Mouse (Mus musculus): ENCODE data around the gene Dgkb.

Dgkb gene

DNA sequence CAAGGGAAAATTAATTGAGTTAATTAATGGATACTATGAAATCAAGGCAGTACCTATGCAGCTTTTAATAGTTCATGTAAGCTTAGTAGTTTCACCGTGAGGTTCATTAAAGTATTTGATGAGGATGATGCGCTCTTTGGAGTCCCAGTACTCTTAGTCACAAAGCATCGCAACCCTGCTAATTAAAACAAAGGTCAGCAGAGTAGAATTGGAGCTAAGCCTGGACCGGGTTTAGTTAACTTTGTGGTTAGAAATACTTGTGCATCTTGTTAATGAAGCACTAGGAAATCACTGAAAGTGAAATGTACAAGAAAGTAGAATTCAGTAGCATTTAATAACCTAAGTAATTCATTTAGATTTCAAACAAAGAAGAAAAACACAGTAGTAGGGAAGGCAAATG, 544.0 kb downstream of the Dgkb start:
- DNase-seq (ENCODE audit: low read depth, low spot score): no peak

DNA sequence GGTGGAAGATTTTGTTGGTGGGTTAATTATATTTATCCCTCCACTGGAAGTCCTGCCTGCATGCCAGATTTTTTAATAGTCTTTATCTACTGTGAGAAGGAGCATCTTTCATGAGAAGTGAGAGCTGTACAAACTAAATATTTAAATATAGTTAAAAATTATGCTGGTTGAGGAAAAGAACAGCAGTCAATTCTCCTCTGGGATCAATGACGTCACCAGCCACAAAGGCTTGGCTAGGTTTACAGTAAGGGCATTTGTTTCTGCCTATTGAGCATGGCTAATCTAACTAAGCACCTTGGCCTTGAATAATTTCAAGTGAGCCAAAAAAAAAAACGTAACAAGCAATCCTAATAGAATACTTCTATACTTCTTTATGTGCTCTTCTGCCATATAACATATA, 554.1 kb downstream of the Dgkb start:
- no peak for DNase-seq (ENCODE audit: low read depth, low spot score)

DNA sequence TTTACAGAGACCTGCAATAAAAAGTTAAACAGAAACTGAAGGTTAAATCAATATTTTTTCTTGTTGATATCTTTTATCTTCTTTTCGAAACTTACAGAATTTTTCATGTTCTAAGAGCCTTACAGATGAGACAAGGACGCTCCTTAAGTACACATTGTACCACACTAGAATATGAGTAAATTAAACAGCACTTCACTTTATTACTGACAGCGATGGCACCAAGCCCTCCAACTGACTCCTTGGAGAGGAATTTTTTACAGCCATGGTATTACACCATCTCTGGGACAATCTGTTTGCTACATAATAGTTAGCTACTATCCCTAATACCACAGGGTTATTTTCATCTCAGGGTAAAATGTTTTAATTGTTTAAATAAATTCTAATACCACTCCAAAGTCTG, 556.6 kb downstream of the Dgkb start:
- no peak for DNase-seq (ENCODE audit: low read depth, low spot score)

DNA sequence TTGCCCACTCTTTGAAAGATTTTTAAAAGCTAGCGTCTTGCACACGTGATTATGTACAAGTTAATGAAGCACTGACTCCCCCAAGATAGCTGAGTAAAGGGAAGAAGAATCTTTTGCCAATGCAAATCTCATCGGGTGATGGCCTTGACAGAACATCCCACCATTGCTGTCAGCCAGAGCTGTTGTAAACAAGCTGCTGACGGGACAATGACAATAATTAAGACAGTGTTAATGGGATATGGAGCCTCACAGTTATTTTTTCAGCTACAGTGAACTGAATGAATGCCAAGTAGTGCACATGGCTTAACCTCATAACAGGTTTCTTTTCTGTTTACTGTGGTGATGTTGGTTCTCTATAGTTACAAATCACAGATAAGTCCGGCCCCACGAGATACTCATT, 568.4 kb downstream of the Dgkb start:
- DNase-seq (ENCODE audit: low read depth, low spot score): no peak

DNA sequence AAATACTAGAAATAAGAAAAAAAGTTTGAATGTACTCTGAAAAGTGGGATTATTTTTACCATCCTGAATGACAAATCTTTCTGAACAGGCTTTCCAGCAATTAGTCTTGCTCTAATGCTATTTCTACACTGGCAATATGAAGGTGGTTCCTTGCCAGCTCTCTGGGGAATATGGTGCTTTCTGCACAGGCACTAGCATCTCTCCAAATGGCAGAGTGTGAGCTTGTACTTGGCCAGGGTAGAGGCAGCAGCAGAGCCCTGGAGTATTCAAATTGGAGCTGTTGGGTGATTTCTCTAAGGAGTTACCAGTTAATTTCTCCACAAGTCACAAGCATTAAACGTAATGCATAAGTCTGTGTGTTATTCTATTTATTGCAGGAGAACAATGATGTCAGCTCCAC, 569.5 kb downstream of the Dgkb start:
- no peak for DNase-seq (ENCODE audit: low read depth, low spot score)

DNA sequence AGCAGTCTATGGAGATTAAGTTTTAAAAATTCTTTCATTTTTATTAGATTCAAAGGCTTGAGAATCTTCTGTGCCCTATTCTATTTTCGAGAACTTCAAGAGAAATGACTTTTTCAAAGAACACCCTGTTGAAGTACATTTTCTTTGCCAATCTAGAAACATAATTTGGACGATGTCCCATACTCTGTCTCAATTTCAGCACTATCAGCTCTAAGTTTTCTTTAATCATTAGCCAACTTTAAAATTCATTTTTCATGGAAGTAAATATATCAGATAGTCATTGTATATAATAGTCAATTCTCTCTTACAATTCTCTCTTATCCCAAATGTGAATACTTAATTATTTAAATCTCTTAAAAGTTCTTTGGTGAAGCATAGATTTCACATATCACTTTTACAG, 570.1 kb downstream of the Dgkb start:
- DNase-seq (ENCODE audit: low read depth, low spot score): no peak

DNA sequence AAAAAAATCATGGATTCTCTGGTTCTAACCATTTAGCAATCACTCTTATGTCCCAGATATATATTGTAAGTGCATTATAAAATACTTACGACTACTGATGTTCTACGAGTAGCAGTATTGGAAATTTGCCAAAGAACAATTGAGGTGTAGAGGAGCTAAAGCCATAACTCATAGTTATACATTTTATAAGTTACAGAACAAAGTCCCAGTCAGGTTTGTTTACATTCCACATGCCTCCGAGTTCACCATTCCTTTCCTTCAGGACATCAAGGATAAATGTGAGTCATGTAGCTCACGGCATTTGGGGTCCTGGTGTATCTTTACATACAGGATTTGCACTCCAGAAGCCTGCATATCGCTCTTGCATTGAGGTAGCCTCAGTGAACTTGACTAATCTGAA, 570.7 kb downstream of the Dgkb start:
- DNase-seq (ENCODE audit: low read depth, low spot score): no peak

DNA sequence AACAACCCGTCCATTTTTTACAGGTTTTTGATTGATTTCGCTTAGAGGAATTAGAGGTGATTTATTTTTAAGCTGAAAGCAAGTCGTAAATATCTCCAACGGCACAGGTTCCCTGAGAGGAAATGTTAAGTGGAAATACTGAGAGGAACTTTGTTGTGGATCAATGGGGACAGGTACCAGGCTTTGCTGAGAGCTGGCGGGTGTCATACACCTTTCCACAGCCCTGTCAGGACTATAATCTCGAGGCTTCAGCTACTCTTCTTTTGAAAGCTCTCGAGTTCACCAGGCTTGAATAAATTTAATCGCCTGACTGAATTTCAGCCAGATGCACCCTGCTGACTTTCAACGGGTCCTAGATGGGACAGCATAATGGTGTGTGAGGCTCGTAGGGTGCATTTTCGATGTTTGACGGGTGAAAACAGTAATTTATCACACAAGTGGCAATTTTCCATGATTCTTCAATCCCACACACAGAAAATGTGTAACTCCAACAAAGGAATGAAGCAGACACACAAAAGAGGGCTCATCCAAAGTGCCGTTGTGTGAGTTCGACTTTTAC, 580.3 kb downstream of the Dgkb start:
- DNase-seq (ENCODE audit: low read depth, low spot score): no peak

DNA sequence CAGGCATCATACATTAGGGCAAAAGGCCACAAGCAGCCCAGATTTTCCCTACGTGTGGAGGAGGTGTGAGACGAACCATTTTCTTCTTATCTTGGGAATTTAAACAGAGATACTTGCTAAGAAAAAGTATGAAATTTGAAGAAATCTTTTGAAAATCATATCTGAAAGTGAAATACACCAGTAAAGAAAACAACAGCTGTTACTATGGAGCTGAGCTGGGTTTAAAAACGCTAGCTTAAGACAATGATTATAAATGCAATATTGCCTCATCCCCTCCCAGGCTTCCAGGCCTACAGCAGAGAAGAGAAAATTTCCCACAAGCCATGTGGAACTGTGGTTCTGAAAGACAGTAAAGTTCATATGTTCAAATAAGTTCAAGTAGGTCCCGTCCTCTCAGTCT, 582.6 kb downstream of the Dgkb start:
- no peak for DNase-seq (ENCODE audit: low read depth, low spot score)

DNA sequence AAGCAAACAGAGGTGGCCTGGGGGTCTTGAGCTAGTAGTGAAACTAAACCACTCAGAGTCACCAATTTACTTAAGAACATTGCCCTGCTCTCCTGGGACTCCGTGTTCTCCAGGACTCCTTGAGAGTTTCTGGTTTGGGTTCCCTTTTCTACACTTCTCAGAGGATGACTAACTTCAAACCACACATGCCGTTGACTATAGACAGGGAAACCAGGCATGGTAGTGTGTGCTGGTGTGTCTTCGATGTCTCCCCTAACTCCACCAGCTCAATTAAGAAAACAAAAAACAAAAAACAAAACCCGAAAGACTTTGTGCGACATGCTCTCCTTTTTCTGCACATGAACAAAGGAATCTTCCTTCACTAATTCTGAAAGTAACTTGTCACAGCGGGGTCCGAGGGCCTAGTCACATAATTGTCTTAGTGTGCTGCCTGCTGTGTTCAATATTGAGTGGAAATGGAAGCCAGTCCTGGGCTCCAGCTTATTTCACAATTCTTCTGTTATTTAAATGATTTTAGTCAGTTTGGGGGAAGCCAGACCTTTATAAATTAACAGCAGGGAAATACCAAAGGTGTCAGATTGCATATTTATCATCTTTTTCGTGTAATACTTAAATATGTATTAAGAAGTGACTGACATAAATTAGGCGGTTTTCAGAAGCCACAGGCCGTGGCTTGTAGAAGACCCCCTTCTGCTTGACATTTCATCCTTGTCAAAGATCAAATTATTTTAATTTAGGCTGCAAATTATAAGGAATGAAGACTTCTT, 618.0 kb downstream of the Dgkb start:
- no peak for DNase-seq (ENCODE audit: low read depth, low spot score)

DNA sequence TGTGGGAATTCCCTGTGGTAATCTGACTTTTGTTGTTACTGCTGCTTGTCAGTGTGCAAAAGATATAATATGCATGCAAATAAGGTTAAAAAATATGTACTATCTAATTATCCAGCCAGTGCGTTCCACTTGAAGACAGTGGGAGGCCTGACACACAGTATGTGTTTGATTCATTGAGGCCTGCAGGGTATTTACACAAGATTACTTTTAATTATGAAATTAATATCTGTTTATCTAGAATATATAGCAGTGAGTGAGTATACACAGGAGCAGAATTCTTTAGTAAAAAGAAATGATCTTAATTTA, 618.6 kb downstream of the Dgkb start:
- no peak for DNase-seq (ENCODE audit: low read depth, low spot score)

DNA sequence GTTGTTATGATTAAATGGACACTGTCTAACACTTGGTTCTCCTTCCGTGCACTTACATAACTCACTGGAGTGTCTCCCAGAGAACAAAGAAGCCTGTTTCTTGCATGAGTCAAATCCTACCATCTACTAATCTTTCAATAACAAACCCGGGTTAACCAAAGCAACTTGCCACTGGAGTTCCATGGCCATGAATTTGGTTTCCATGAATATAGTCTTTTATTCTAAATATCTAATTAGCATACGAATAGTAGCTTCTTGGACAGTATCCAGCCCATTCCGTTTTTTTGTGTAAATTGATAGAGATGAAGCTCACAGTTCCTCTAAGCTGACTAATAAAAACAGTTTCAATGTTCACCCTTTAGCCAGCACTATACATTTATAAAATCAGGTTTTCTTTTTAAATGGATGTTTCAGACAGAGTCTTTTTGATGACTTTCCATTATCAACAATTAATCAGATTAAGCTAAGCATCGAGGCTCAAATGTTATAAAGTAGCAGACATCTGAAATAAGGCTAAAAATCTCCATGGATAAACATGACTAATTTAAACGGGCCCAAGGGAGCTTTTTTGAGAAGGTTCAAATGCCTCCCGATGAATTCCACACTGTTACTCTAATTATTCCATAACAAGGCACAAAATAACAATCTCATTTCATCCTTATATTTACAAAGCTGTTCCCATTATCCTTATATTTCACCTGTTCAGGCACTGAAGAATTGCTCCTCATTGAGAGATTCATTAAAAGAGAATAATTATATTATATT, 633.0 kb downstream of the Dgkb start:
- DNase-seq (ENCODE audit: low read depth, low spot score): no peak

DNA sequence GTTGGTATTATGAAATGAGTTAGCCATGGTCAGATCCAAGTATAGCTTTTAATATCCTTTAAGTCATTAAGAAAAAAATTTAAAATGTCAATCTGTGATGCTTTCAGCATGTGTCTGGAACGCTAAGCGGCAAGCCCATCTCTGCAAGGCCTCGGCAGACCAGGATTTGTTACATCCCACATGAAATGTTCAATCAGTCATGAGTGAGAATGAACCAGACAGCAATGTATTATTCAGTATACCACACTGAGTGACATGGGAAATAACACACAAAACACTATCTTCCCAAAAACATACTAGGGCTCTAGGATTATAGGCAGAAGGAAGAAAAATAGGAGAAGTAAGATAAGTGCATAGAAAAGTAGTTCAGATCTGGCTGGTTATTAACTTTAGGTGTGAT, 634.2 kb downstream of the Dgkb start:
- no peak for DNase-seq (ENCODE audit: low read depth, low spot score)

DNA sequence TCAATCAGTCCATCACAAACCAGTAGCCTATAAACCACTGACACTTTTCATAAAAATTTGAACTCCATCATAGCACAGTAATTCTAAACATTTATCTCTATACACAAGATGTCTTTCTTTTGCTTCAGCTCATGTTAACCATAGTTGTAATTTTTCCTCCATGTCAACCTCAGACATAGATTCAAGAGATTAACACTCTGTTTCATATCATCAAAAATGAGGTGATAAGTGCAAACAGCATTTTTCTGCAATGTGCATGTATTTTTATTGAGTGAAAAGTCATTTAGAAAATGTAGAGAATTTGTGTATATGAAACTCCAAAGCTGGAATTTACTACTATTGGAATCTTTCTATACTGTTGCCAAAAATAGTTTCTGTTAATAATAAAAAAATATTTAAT, 650.7 kb downstream of the Dgkb start:
- no peak for DNase-seq (ENCODE audit: low read depth, low spot score)

DNA sequence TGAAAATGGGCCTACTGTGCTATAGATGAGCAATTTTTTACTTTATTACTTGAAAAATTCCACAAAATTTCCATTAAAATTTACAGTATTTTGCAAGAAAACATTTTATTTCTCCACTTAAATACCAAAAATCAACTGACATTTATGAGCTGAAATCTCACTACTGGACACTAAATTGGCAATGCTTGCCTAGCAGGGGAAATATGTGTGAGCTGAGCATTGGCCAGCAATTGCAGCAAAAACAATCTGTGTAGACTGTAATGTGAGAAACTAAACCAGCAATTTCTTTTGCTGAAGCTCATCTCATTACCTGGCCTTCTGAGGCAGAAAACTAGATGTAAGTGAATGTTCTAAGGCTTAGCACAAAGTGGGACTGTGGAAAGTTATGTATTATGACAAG, 651.1 kb downstream of the Dgkb start:
- no peak for DNase-seq (ENCODE audit: low read depth, low spot score)

DNA sequence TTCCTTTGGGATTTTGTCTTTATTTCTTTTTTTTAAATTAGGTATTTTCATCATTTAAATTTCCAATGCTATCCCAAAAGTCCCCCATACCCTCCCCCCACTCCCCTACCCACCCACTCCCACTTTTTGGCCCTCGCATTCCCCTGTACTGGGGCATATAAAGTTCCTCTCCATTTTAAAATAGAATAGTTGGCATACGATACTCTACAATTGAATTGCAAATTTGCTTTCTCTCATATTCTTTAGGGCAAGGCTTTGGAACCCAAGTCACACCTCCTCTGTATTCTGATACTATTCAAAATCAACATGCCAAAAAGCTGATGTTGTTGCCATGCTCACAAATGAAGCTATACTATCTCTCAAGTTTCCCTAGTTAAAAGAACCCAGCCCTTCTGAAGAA, 679.7 kb downstream of the Dgkb start:
- no peak for DNase-seq (ENCODE audit: low read depth, low spot score)

DNA sequence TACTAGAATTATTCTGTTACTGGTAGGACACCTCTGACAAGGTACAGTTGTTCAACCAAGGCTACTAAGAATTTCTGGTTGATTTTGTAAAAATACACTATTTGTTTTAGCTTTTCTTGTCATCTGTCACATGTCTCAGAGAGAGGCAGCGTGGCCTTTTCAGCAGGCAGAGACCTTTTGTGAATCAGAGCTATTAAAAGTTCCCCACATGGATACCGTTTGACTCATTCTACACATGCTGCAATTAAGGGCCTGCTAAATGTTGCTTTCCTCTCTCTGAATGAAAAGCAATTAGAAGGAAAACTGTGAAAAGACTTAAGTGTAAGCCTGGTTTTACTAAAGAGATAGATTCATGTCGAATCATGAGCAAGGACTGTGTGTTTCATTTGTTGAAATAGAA, 683.4 kb downstream of the Dgkb start:
- no peak for DNase-seq (ENCODE audit: low read depth, low spot score)

DNA sequence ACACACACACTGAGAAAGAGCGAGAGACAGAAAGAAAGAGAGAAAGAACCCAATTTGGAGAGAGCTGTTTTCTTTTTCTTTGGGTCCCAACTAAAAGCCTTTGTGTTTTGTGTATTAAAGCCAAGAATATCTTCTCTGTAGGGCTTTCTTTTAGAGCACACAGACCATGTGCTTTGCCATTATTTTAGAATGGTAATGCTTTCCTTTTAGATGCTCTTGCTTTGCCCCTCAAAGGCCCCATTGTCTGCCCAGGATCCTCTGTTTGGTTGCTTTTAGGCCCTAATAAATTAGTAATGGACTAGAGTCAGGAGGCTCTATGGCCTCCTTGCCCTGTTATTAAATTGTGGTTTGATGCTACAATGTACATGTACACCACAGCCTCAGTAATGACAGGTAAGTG, 690.7 kb downstream of the Dgkb start:
- DNase-seq (ENCODE audit: low read depth, low spot score): no peak

DNA sequence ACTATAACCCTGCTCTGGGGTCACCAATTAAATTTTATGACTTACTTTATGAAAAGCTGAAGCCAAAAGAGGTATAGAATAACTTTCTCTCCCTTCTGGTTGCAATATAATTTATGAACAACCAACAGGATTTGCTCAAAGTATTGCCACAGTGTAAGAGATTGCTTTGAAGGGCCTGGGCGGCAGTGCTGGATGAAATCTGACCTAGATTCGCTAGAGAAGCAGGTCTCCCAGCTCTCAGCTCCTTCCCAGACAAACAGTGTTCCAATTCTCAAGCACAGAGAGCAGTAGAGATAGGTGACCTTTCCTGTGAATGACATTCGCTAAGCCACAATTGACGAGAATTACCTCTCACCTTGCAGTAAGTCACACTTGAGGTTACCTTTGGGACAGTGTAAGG, 727.9 kb downstream of the Dgkb start:
- no peak for DNase-seq (ENCODE audit: low read depth, low spot score)

DNA sequence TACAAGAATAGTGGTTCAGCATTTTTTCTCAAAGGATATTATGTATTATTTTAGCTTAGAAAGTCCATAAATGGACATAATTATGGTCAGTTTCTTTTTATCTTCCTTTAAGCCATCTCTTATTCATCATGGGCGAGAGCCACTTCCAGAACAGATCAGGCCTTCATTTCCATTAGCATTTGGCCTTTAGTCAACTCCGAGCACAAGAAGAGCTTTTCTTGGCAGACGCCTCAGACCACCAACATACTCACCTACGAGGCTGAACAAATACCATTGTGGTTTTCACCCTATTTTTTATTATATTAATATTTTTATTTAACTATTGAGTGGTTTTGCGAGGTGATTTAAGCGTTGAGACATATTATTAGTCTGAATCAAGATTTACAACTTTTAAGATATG, 759.6 kb downstream of the Dgkb start:
- no peak for DNase-seq (ENCODE audit: low read depth, low spot score)

DNA sequence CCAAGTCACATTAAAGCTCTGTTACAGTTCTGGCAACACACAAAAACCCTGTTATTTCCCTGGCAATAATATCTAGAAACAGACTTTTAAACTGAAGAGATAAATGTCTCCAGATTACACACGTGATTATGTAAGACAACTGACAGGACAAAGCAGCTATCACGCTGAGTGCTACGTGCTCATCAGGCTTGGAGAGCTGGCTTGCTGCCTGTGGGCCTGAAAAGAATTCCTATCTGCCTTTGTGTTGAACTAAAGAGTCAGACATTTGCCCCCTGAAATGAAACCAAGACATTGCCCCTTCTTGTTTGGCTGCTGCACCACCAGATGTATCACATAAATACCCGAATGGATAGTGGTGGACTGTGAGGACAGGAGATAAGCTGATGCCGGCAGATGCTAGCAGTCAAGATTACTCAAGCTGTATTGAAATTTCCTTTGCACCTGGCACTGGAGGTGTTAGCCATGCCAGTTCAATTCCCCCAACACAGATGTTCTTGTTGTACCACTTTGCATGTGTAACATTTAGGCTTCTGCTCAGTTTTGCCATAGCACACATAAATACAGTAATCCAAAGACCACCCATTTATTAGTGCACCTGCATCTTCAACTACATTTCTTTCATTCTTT, 761.8 kb downstream of the Dgkb start:
- DNase-seq (ENCODE audit: low read depth, low spot score): no peak

DNA sequence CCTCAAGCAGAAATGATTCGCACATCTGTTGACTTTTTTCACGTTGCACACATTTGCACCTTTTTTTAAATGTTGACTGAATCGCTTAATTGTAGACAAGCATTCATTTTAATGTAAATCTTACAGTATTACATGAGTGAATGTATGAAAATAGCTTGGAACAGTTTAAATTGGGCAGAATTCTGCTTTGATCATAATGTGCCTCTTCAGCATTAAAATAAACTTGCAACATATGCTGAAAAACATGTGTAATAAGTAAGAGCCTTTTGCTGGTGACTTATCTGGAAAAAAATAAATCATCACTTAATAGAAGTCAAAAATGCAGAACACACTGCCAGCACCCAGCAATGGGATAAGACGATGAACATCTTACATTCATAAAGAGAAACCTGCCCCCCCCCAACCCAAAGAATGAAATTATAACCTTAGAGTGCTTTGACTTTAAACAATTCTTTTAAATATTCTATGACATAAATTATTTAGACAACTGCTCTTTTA, 768.9 kb downstream of the Dgkb start:
- DNase-seq (ENCODE audit: low read depth, low spot score): no peak

DNA sequence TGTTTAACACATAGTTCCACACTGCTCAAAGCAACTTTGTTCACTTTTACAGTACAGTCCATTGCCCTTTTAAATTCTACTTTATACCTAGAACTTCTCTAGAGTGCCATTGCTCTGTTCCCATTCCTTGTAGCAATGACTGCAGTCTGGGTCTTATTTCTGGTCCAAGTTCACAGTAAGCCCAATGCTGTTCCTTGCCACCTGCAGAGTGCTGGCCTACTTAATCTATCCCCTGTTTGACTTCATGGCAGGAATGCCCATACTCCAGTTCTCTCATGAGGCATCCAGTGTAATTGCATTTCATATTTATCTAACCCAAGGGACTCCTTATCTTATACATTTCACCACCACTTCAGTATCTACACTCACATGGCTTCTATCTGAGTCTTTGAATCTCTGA, 772.4 kb downstream of the Dgkb start:
- DNase-seq (ENCODE audit: low read depth, low spot score): no peak

All from embryo, embryonic 11.5 days (tissue).